Mouse (Mus musculus) G1E (cell line): ENCODE measurements around the gene Lilra6.
A peak's percentile ranks its signal among the peaks of the same experiment; 100 is the strongest.

Source experiments
- CTCF ChIP-seq: IDR thresholded peaks from 2 replicates; pipeline ENCODE4 v1.5.1; 2012; ENCODE audit warnings: low read depth, low read length, inconsistent platforms, mixed read lengths
- TAL1 ChIP-seq: conservative IDR thresholded peaks from 2 replicates; pipeline ENCODE4 v1.6.1; 2012; ENCODE audit warnings: low read depth, low read length, inconsistent platforms, mixed read lengths

GRCm38 (mm10) chr7:3903704-3904103 lies 11.6 kb downstream of the Lilra6 start:
- TF ChIP-seq CTCF (0 out of 2 replicates have a peak, but pooled peaks have one; percentile 13), TAL1 (no peak)
